8 mouse cellular contexts compared by ENCODE assay signal in genomic region chr1:100180050-100180449, GRCm38 (mm10).
A peak's percentile ranks its signal among the peaks of the same experiment; 100 is the strongest.
DNase-seq lines count a peak whose midpoint lies in the region; ATAC-seq and TF ChIP-seq lines count a peak whose summit lies in the region.

No protein-coding gene starts in this region.

- no peak for TF ChIP-seq POLR2A in heart, adult 2 months (IDR thresholded peaks at IDR 0.05; ENCODE audit: insufficient read depth, low read depth, low read length)
- TF ChIP-seq POLR2A in limb, embryonic 14.5 days (IDR thresholded peaks at IDR 0.05; ENCODE audit: borderline replicate concordance, extremely low read depth, insufficient read depth, insufficient read length) = no peak

- TF ChIP-seq CTCF in heart, adult 2 months (IDR thresholded peaks at IDR 0.05) = no peak
- no peak for TF ChIP-seq CTCF in heart, postnatal 0 days (IDR thresholded peaks at IDR 0.05; ENCODE audit: low read depth)
- no peak for TF ChIP-seq CTCF in layer of hippocampus, adult 2 months (conservative IDR thresholded peaks at IDR 0.05)

- no peaks in the 10 kb centered on the region for H3K4me1 ChIP-seq in heart, embryonic 10.5 days
- H3K4me1 ChIP-seq in heart, adult 2 months (ENCODE audit: control insufficient read depth, insufficient read depth, low read length) = no peaks in the 10 kb centered on the region
- no peaks in the 10 kb centered on the region for H3K4me1 ChIP-seq in heart, postnatal 0 days (ENCODE audit: control insufficient read depth, insufficient read depth)
- no peaks in the 10 kb centered on the region for H3K4me1 ChIP-seq in limb, embryonic 14.5 days (ENCODE audit: control insufficient read depth, insufficient read depth, low read length)
- H3K4me1 ChIP-seq in neural tube, embryonic 12.5 days = no peaks in the 10 kb centered on the region

- no peak overlapping the region for H3K9ac ChIP-seq in heart, adult 2 months (ENCODE audit: low read depth, low read length)
- no peak overlapping the region for H3K9ac ChIP-seq in heart, postnatal 0 days (replicated peaks; ENCODE audit: low read depth, low read length)
- H3K9ac ChIP-seq in limb, embryonic 14.5 days (ENCODE audit: low read depth, low read length, severe bottlenecking) = no peak overlapping the region
- no peak overlapping the region for H3K9ac ChIP-seq in neural tube, embryonic 12.5 days

- ATAC-seq in heart, postnatal 0 days (ENCODE audit: insufficient read depth, low read depth) = peak; percentile 100
- ATAC-seq in limb, embryonic 14.5 days (ENCODE audit: low FRiP score, low read depth) = peak; percentile 97
- ATAC-seq in neural tube, embryonic 12.5 days (ENCODE audit: low FRiP score, low read depth) = peak; percentile 75; the same call in 1 of the 2 replicates

- DNase-seq in heart, embryonic 10.5 days (ENCODE audit: low spot score) = peak; percentile 95
- DNase-seq in heart, adult 2 months = no peak
- peak; percentile 13 to 14 for DNase-seq in CD8-positive naive resting alpha-beta T cell, adult 2 months (ENCODE audit: low read depth in 2 of 2, low spot score in 2 of 2)
- DNase-seq in embryo, embryonic 10 days (ENCODE audit: low spot score) = peak; percentile 86
- DNase-seq in heart, postnatal 0 days (ENCODE audit: low spot score) = peak; percentile 97
- peak; percentile 65 for DNase-seq in limb, embryonic 14.5 days (ENCODE audit: low spot score)
- no peak for DNase-seq in layer of hippocampus, adult 2 months (ENCODE audit: low spot score in 2 of 2)

- WGBS in heart, embryonic 10.5 days = 83% methylated on average over 5 of the region's 5 CpGs
- WGBS in heart, adult 2 months = 81% methylated on average over 5 of the region's 5 CpGs
- 72% methylated on average over 5 of the region's 5 CpGs for WGBS in heart, postnatal 0 days
- 83% methylated on average over 5 of the region's 5 CpGs for WGBS in limb, embryonic 14.5 days
- WGBS in neural tube, embryonic 12.5 days = 90% methylated on average over 5 of the region's 5 CpGs

- no peak overlapping the region for H3K27ac ChIP-seq in heart, embryonic 10.5 days
- H3K27ac ChIP-seq in heart, adult 2 months = no peak overlapping the region
- no peak overlapping the region for H3K27ac ChIP-seq in heart, postnatal 0 days (ENCODE audit: low read depth)
- H3K27ac ChIP-seq in limb, embryonic 14.5 days (replicated peaks; ENCODE audit: low read depth, low read length) = no peak overlapping the region
- H3K27ac ChIP-seq in neural tube, embryonic 12.5 days = no peak overlapping the region
- H3K27ac ChIP-seq in layer of hippocampus, adult 2 months = no peak overlapping the region

- H3K27me3 ChIP-seq in heart, embryonic 10.5 days (ENCODE audit: insufficient read depth, poor library complexity, severe bottlenecking) = no peaks in the 10 kb centered on the region
- H3K27me3 ChIP-seq in heart, adult 2 months (ENCODE audit: control insufficient read depth, insufficient read depth, low read length) = no peaks in the 10 kb centered on the region
- no peaks in the 10 kb centered on the region for H3K27me3 ChIP-seq in heart, postnatal 0 days (ENCODE audit: control insufficient read depth, insufficient read depth, low read length)
- no peaks in the 10 kb centered on the region for H3K27me3 ChIP-seq in limb, embryonic 14.5 days (ENCODE audit: control insufficient read depth, insufficient read depth, low read length)
- H3K27me3 ChIP-seq in neural tube, embryonic 12.5 days (replicated peaks) = no peaks in the 10 kb centered on the region

- TF ChIP-seq EP300 in heart, adult 2 months (IDR thresholded peaks at IDR 0.05; ENCODE audit: insufficient read depth, low read depth, low read length) = no peak
- TF ChIP-seq EP300 in heart, postnatal 0 days (IDR thresholded peaks at IDR 0.05; ENCODE audit: low read depth) = no peak

- H3K9me3 ChIP-seq in heart, embryonic 10.5 days = no peaks in the 10 kb centered on the region
- no peaks in the 10 kb centered on the region for H3K9me3 ChIP-seq in heart, postnatal 0 days (replicated peaks; ENCODE audit: control insufficient read depth, low read length)
- H3K9me3 ChIP-seq in limb, embryonic 14.5 days (ENCODE audit: control insufficient read depth, low read length) = no peaks in the 10 kb centered on the region
- no peaks in the 10 kb centered on the region for H3K9me3 ChIP-seq in neural tube, embryonic 12.5 days

- H3K79me2 ChIP-seq in heart, adult 2 months (replicated peaks; ENCODE audit: control insufficient read depth, insufficient read depth, low read length) = no peaks in the 10 kb centered on the region

- intact Hi-C loops in heart, adult 2 months (cut with DNase I) = no loop called here

- H3K4me2 ChIP-seq in heart, postnatal 0 days (ENCODE audit: low read depth, low read length) = no peak overlapping the region
- H3K4me2 ChIP-seq in limb, embryonic 14.5 days (replicated peaks; ENCODE audit: low read depth, low read length, severe bottlenecking) = no peak overlapping the region
- H3K4me2 ChIP-seq in neural tube, embryonic 12.5 days (replicated peaks) = no peak overlapping the region

- H3K36me3 ChIP-seq in heart, embryonic 10.5 days = no peaks in the 10 kb centered on the region
- H3K36me3 ChIP-seq in heart, adult 2 months (ENCODE audit: control insufficient read depth, insufficient read depth, low read length) = no peaks in the 10 kb centered on the region
- no peaks in the 10 kb centered on the region for H3K36me3 ChIP-seq in heart, postnatal 0 days (replicated peaks; ENCODE audit: control insufficient read depth, insufficient read depth, low read length)
- no peaks in the 10 kb centered on the region for H3K36me3 ChIP-seq in limb, embryonic 14.5 days (ENCODE audit: control insufficient read depth, insufficient read depth, low read length)
- no peaks in the 10 kb centered on the region for H3K36me3 ChIP-seq in neural tube, embryonic 12.5 days

- H3K4me3 ChIP-seq in heart, embryonic 10.5 days = no peak overlapping the region
- no peak overlapping the region for H3K4me3 ChIP-seq in heart, adult 2 months
- no peak overlapping the region for H3K4me3 ChIP-seq in heart, postnatal 0 days (ENCODE audit: low read depth, low read length)
- no peak overlapping the region for H3K4me3 ChIP-seq in limb, embryonic 14.5 days (replicated peaks; ENCODE audit: low read length)
- H3K4me3 ChIP-seq in neural tube, embryonic 12.5 days = no peak overlapping the region
- H3K4me3 ChIP-seq in layer of hippocampus, adult 2 months = no peak overlapping the region

Comparison
In these comparisons a context has a peak if more than half of its experiments do, and no peak if none do; other contexts are left out.
1. DNase-seq: peak in heart, embryonic 10.5 days (single experiment), CD8-positive naive resting alpha-beta T cell, adult 2 months (2 of 2), embryo, embryonic 10 days (single experiment), heart, postnatal 0 days (single experiment) and limb, embryonic 14.5 days (single experiment); none in heart, adult 2 months (0 of 2) and layer of hippocampus, adult 2 months (0 of 2).
2. Peak in every context shown above with its lines, with median percentiles within 50 percentile points of each other: ATAC-seq.